Mouse (Mus musculus) embryonic fibroblast, embryonic 13.5 days (primary cell): Measurements from ENCODE around the gene Akirin2. TPM values are rescaled to one million over a fixed set of nuclear protein-coding genes. Genes with fewer than 3 reads are reported as not detected.
A peak's percentile ranks its signal among the peaks of the same experiment; 100 is the strongest.

Experiments
- H3K27ac ChIP-seq: 2 replicates; pipeline ENCODE4 v1.5.1; 2012; ENCODE audit warnings: low read length, control low read depth, inconsistent platforms; ENCODE audit not compliant: insufficient read depth
- H3K4me1 ChIP-seq: 2 replicates; pipeline ENCODE4 v1.6.1; 2011; ENCODE audit warnings: low read length; ENCODE audit not compliant: control insufficient read depth, insufficient read depth
- H3K4me3 ChIP-seq: 2 replicates; pipeline ENCODE4 v1.5.1; 2011; ENCODE audit warnings: mild to moderate bottlenecking, control low read depth, low read length; ENCODE audit not compliant: insufficient read depth
- CTCF ChIP-seq: IDR thresholded peaks from 2 replicates; pipeline ENCODE4 v1.5.1; 2011; ENCODE audit warnings: mild to moderate bottlenecking, control low read depth, low read length, moderate library complexity, borderline replicate concordance; ENCODE audit not compliant: insufficient read depth
- POLR2A ChIP-seq: IDR thresholded peaks from 2 replicates; pipeline ENCODE4 v1.6.1; 2011; ENCODE audit warnings: low read depth, mild to moderate bottlenecking, control low read depth, low read length, moderate library complexity
- polyA plus RNA-seq: library from polyadenylated mRNA; stranded (reverse); fragments of >200 nt; gene quantifications from 2 replicates; pipeline ENCODE4 v1.2.4, GENCODE M21; 2011; ENCODE audit warnings: low read depth; ENCODE audit not compliant: missing spikeins, insufficient read length

Gene Akirin2
- 72.1 and 87.2 TPM in 2 replicates for polyA plus RNA-seq

DNA sequence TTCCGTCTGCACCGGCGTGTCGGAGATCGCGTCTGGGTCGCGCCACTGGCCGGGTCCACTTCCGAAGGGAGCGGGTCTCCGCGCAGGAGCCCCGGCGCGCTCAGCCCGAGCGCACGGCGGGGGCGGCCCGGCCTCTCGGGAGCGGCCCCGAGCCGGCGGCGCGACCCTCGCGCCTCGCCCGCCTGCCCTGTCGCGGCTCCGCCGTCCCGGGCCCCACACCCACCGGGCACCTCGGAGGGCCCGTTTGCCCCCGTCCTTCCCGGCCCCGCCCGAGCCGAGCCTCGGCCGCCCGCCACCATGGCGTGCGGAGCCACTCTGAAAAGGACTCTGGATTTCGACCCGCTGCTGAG is at the start of gene Akirin2:
Akirin2 (plus strand) TSS at position 190 of the 350 bp plus-strand sequence.
- TF ChIP-seq CTCF (no peak), POLR2A (no peak)
- peak within 1 kb of the TSS; percentile 96 for H3K4me3 ChIP-seq
- H3K27ac ChIP-seq: peak within 1 kb of the TSS; percentile 96
- H3K4me1 ChIP-seq: peaks cover 3% of the 10 kb centered on the region

GRCm38 (mm10) chr4:34510305-34510704 is 40.4 kb upstream of the Akirin2 start:
- Histone ChIP-seq H3K27ac (no peak overlapping the region), H3K4me1 (no peaks in the 10 kb centered on the region), H3K4me3 (no peak overlapping the region)
- TF ChIP-seq CTCF: no peak
- TF ChIP-seq POLR2A: no peak

GRCm38 (mm10) chr4:34522846-34523245 is 27.9 kb upstream of the Akirin2 start:
- TF ChIP-seq POLR2A: no peak
- TF ChIP-seq CTCF: no peak
- H3K4me1 ChIP-seq: no peaks in the 10 kb centered on the region
- H3K27ac ChIP-seq: no peak overlapping the region
- H3K4me3 ChIP-seq: no peak overlapping the region

- Histone ChIP-seq H3K4me1 (no peaks in the 10 kb centered on the region), H3K27ac (no peak overlapping the region), H3K4me3 (no peak overlapping the region)
- TF ChIP-seq POLR2A (no peak), CTCF (no peak)
Measured at GRCm38 (mm10) chr4:34523586-34523985, 27.2 kb upstream of the Akirin2 start.

GRCm38 (mm10) chr4:34526771-34527170 is 24.0 kb upstream of the Akirin2 start:
- Histone ChIP-seq H3K4me3 (no peak overlapping the region), H3K27ac (no peak overlapping the region), H3K4me1 (no peaks in the 10 kb centered on the region)
- TF ChIP-seq CTCF (no peak), POLR2A (no peak)

DNA sequence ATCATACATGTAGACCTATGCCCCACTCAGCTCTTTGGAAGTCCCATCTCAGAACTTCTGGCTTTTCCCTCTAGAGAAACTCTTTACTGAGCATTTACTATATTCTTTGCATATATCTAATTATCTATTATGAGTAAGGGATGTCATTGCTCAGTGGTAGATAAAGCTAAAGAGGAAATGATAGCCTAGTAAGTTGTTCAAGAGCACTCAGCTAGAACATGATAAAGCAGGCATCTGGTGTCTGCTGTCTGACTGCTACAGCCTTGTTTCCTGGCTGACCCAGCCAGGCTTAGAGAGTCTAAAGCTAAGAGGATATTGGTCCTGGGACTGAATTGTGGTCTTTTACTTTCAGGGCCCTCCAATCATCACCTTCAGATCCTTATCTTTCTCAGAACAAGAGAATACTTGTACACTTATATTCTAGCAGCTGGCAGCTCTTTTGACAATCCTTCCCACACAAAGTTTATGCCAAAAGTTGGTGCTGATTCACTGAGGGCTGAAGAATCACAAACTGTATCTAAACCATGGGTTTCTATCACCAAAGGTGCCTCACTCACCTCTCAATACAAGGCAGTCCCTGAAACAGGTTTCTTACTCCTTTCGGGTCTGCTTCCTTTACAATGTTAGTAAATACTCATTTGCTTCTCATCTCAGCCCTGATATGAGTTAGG is 22.2 kb upstream of the Akirin2 start:
- no peaks in the 10 kb centered on the region for H3K4me1 ChIP-seq
- no peak for TF ChIP-seq POLR2A
- no peak for TF ChIP-seq CTCF
- no peak overlapping the region for H3K27ac ChIP-seq
- H3K4me3 ChIP-seq: no peak overlapping the region

DNA sequence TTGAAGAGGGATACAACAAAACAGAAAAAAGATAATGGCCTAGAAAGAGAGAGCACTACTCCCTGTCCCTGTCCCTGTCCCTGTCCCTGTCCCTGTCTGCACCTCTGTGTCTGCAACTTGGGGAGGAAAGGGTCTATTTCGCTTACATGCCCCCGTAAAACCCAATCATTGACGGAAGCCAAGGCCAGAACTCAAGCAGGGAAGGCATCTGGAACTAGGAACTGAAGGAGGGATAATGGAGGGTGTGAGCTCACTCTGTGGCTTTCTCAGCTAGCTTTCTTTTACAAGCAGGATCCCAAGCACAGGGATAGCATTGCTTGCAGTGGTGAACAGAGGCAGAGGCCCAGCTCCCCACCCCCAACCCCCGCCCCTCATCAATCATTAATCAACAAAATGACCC is 21.4 kb upstream of the Akirin2 start:
- TF ChIP-seq POLR2A (no peak), CTCF (no peak)
- no peaks in the 10 kb centered on the region for H3K4me1 ChIP-seq
- no peak overlapping the region for H3K4me3 ChIP-seq
- no peak overlapping the region for H3K27ac ChIP-seq

- Histone ChIP-seq H3K4me3 (no peak overlapping the region), H3K27ac (no peak overlapping the region), H3K4me1 (no peaks in the 10 kb centered on the region)
- TF ChIP-seq CTCF (no peak), POLR2A (no peak)
Measured at GRCm38 (mm10) chr4:34529941-34530340, 20.8 kb upstream of the Akirin2 start.

DNA sequence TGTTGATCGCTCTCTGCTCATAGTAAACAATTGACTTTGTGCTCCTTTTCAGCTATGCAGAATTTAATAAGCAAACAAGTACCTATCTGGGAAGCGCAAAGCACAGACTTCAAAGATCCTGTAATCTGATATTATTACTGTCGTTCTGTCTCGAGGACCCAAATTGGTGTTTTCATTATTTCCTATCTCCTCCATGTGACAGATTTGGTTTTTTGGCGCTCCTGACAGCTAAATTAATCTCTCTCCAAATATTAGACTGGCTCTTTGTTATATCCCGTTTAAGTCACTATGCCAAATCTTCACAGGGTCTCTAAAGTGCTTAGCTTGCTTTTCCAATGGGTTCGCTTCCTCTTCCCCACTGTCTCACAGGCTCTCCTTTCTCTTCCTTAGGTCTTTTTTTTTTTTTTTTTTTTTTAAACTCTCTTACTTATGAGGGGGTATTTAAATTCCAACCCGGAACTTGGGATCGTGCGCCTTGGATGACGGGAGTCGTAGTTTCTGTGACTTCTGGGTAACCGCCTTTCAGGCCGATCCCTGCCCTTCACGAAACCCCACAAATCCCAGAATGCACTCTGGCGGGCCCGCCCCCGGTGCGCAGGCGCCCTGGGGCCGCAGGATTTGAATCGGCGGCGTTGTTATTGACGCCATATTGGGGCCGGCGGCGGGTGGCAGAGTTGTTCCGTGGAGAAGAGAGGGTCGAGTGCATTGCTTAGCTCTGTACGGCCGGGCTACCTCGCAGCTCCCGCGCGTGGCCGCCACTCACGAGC is 573 bp upstream of the Akirin2 start:
- no peaks in the 10 kb centered on the region for H3K4me1 ChIP-seq
- peak overlapping the region; percentile 96 for H3K27ac ChIP-seq
- TF ChIP-seq CTCF (no peak), POLR2A (peak; percentile 68)
- peak overlapping the region; percentile 96 for H3K4me3 ChIP-seq

DNA sequence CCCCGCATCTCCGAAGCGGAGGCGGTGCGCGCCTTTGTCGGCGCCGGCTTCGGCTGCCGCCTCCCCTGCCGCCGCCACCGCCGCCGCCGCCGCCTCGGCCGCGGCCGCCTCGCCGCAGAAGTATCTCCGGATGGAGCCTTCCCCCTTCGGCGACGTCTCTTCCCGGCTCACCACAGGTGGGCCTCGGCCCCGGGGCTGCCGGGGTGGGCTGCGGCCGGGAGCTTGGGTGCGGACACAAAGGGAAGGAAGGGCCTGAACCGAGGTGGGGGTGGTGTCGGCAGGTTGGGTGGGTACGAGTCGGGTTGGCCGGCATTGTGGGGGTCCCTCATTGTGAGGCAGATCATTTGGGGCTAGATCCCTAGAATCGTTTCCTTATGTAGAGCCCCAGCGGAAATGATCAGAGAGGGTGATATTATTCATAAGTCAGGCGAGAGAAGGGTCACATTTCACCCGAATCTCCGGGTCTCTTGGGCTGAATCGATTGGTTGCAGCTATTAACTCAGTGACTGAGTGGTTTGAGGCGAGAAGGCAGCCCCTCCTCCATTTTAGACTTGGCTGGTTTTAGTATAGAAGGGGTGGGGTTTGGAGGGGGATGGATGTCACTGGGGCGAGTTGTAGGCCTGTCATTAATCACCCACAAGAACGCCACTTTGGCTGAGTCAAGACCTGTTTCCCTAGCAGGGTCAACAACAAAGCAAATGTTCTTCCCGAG is 517 bp downstream of the Akirin2 start:
- Histone ChIP-seq H3K4me3 (peak overlapping the region; percentile 96), H3K27ac (peak overlapping the region; percentile 96), H3K4me1 (peaks cover 5% of the 10 kb centered on the region)
- TF ChIP-seq POLR2A: peak; percentile 64; the same call in 1 of the 2 replicates
- TF ChIP-seq CTCF: no peak

DNA sequence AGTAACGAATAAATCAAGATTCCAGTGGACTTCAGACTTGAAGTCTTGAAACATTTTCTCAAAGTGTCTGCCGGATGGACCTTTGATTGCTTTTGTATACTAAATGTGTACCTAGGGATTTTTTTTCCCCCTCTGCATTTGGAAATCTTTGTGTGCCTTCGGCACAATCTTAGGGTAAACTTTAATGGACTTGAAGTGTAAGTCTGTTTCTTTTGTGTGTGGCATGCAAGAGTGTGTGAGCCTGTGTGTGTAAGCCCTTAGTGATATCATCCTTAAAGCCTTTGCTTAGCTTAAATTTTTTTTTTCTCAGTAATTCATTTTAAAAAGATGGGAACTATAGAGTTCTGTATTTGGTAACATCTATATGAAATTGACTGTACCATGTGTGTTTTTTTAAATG is 1.2 kb downstream of the Akirin2 start:
- peak overlapping the region; percentile 58 for H3K27ac ChIP-seq

More for the DNA sequence above, 1.2 kb downstream of the Akirin2 start:
- peaks cover 5% of the 10 kb centered on the region for H3K4me1 ChIP-seq
- TF ChIP-seq POLR2A: no peak
- TF ChIP-seq CTCF: no peak
- peak overlapping the region; percentile 96 for H3K4me3 ChIP-seq
